Mouse (Mus musculus) cortical plate, adult 2 months (tissue): ENCODE results near the gene Ebf4.

Experiments used
- CTCF ChIP-seq: fragments of 200-500 bp; IDR thresholded peaks from 2 replicates; pipeline ENCODE4 v1.5.1; 2011; ENCODE audit warnings: mild to moderate bottlenecking, control low read depth, low read length; ENCODE audit not compliant: insufficient read depth; ENCODE audit errors: extremely low read depth
- POLR2A ChIP-seq: fragments of 200-500 bp; IDR thresholded peaks from 2 replicates; pipeline ENCODE4 v1.6.1; 2011; ENCODE audit warnings: mild to moderate bottlenecking, low read length, control low read depth; ENCODE audit not compliant: insufficient read depth; ENCODE audit errors: extremely low read depth

DNA sequence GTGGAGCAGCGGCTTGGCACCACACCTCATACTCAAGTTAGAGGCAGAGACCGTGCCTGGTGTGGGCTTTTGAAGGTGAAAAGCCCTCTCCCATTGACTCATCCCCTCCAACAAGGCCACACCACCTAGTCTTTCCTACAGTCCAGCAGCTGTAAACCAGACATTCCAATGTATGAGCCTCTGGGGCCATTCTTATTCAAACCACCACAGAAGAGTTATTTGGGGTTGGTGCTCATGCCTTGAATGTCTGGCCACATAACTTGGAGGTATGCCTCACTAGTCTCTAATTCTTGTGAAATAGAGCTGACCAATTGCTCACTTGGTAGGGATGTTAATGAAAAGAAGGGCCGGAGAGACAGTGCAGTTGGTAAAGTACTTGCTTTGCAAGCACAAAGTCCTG lies 55.4 kb downstream of the Ebf4 start:
- TF ChIP-seq CTCF (no peak), POLR2A (no peak)
